In the genomic region with DNA sequence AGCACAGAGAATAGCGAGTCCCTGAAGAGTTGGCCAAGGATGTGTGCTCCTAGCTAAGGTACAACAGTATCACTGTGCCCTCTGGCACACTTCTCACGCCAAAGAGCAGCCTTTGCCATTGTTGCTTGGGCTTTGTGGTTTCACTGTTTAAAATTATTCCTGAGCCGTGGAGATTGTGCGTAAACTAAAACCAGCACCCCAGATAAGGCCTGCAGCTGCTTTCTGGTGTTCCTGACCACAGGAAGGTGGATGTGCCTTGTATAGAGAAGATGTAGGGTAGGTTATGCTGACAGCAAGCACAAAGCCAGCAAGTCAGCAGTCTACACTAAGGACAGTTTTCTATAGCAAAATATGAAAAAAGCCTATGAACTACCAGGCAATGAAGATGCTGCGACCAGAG, we compare ENCODE assay signal across 24 mouse cellular contexts. TPM values are rescaled to one million over a fixed set of nuclear protein-coding genes. Genes with fewer than 3 reads are reported as not detected.
DNase-seq lines count a peak whose midpoint lies in the region; ATAC-seq and TF ChIP-seq lines count a peak whose summit lies in the region.
"Had no signal": no experiment of that assay in that cellular context is flagged by ENCODE, and none has a peak within 500 bp of the region (broad histone marks: within the 10 kb centered on the region; RNA-seq: fewer than 3 reads in every experiment).

No protein-coding gene starts in this region.

- no peak for ATAC-seq in neural tube, embryonic 13.5 days (ENCODE audit: low read depth)
- ATAC-seq in neural tube, embryonic 15.5 days (ENCODE audit: low FRiP score): no peak
- no peak for ATAC-seq in liver, postnatal 0 days
- ATAC-seq: CD4-positive, CD25-positive, alpha-beta regulatory T cell, adult 4 months; forebrain, embryonic 14.5 days had no signal

- no peak overlapping the region for H3K4me3 ChIP-seq in neural tube, embryonic 13.5 days
- H3K4me3 ChIP-seq in neural tube, embryonic 15.5 days (replicated peaks): no peak overlapping the region
- no peak overlapping the region for H3K4me3 ChIP-seq in liver, postnatal 0 days (ENCODE audit: low read depth, low read length)
- H3K4me3 ChIP-seq: embryonic facial prominence, embryonic 15.5 days; erythroblast, embryonic 14.5 days; forebrain, embryonic 10.5 days; gastrocnemius, adult 2 months; heart, embryonic 13.5 days; hindbrain, embryonic 12.5 days had no signal

- WGBS in neural tube, embryonic 13.5 days: 89% methylated on average over 5 of the region's 5 CpGs
- 90% methylated on average over 5 of the region's 5 CpGs for WGBS in neural tube, embryonic 15.5 days
- WGBS in liver, postnatal 0 days (ENCODE audit: insufficient replicate concordance): 51% methylated on average over 5 of the region's 5 CpGs

- no peaks in the 10 kb centered on the region for H3K9me3 ChIP-seq in neural tube, embryonic 13.5 days
- no peaks in the 10 kb centered on the region for H3K9me3 ChIP-seq in neural tube, embryonic 15.5 days (replicated peaks)
- no peaks in the 10 kb centered on the region for H3K9me3 ChIP-seq in liver, postnatal 0 days (ENCODE audit: low read length)
- H3K9me3 ChIP-seq: embryonic facial prominence, embryonic 15.5 days; forebrain, embryonic 10.5 days; G1E; heart, embryonic 13.5 days; hindbrain, embryonic 12.5 days had no signal

- H3K27ac ChIP-seq in neural tube, embryonic 13.5 days (replicated peaks): no peak overlapping the region
- no peak overlapping the region for H3K27ac ChIP-seq in neural tube, embryonic 15.5 days (replicated peaks)
- no peak overlapping the region for H3K27ac ChIP-seq in liver, postnatal 0 days (ENCODE audit: low read depth)
- H3K27ac ChIP-seq: embryonic facial prominence, embryonic 15.5 days; forebrain, embryonic 10.5 days; heart, embryonic 13.5 days; hindbrain, embryonic 12.5 days had no signal

- H3K4me1 ChIP-seq in neural tube, embryonic 13.5 days (replicated peaks): peaks cover 5% of the 10 kb centered on the region; the same call in 1 of the 2 replicates
- H3K4me1 ChIP-seq in neural tube, embryonic 15.5 days: peaks cover 1% of the 10 kb centered on the region; the same call in 1 of the 2 replicates
- peaks cover 4% of the 10 kb centered on the region; the same call in 1 of the 2 replicates for H3K4me1 ChIP-seq in liver, postnatal 0 days (ENCODE audit: insufficient read depth)
- H3K4me1 ChIP-seq: embryonic facial prominence, embryonic 15.5 days; heart, embryonic 13.5 days had no signal

- peaks cover 37% of the 10 kb centered on the region for H3K36me3 ChIP-seq in neural tube, embryonic 13.5 days
- H3K36me3 ChIP-seq in neural tube, embryonic 15.5 days: peaks cover 32% of the 10 kb centered on the region
- peaks cover 16% of the 10 kb centered on the region for H3K36me3 ChIP-seq in liver, postnatal 0 days (replicated peaks; ENCODE audit: insufficient read depth, low read length)

- TF ChIP-seq EP300 in liver, postnatal 0 days (IDR thresholded peaks at IDR 0.05; ENCODE audit: low read depth): peak; percentile 75

- 0 out of 2 replicates have a peak overlapping the region, but pooled peaks have one; percentile 8 for H3K9ac ChIP-seq in neural tube, embryonic 13.5 days
- H3K9ac ChIP-seq in neural tube, embryonic 15.5 days (replicated peaks): no peak overlapping the region
- no peak overlapping the region for H3K9ac ChIP-seq in liver, postnatal 0 days (replicated peaks)
- H3K9ac ChIP-seq: embryonic facial prominence, embryonic 15.5 days; heart, embryonic 13.5 days; hindbrain, embryonic 12.5 days had no signal

- no peak for TF ChIP-seq CTCF in liver, postnatal 0 days (IDR thresholded peaks at IDR 0.05; ENCODE audit: low read depth)

- peak; percentile 56 for DNase-seq in heart, adult 11 months
- DNase-seq in heart, postnatal 36 days: no peak
- DNase-seq in liver, postnatal 0 days: no peak
- no peak for DNase-seq in urinary bladder, postnatal 36 days (ENCODE audit: low spot score in 2 of 2)
- no peak for DNase-seq in kidney, adult 8-10 months
- DNase-seq: adrenal gland, adult 2 months; adrenal gland, postnatal 25 days; B cell, adult 2 months; cerebellum, adult 2 months; cerebellum, postnatal 10 days; embryo, embryonic 11 days; gastrocnemius, adult 2 months; gastrocnemius, postnatal 25 days; heart, postnatal 4 days had no signal

- H3K4me2 ChIP-seq in neural tube, embryonic 13.5 days: no peak overlapping the region
- H3K4me2 ChIP-seq in neural tube, embryonic 15.5 days: no peak overlapping the region
- no peak overlapping the region for H3K4me2 ChIP-seq in liver, postnatal 0 days (ENCODE audit: low read depth, low read length)
- H3K4me2 ChIP-seq: embryonic facial prominence, embryonic 15.5 days; heart, embryonic 13.5 days; hindbrain, embryonic 12.5 days had no signal

- H3K27me3 ChIP-seq in neural tube, embryonic 13.5 days: no peaks in the 10 kb centered on the region
- no peaks in the 10 kb centered on the region for H3K27me3 ChIP-seq in neural tube, embryonic 15.5 days (replicated peaks)
- no peaks in the 10 kb centered on the region for H3K27me3 ChIP-seq in liver, postnatal 0 days (ENCODE audit: insufficient read depth, low read length)
- H3K27me3 ChIP-seq: embryonic facial prominence, embryonic 15.5 days; heart, embryonic 13.5 days; hindbrain, embryonic 12.5 days had no signal

- intact Hi-C loops in heart, postnatal 36 days (cut with DNase I): no loop called here

RNA-seq across cellular contexts. Expression of a gene that starts 16.1 kb away (rescaled TPM):
- total RNA-seq in heart, postnatal 36 days (2021): 10 to 100 TPM; 14.5 to 19.0 TPM
- 82.7 and 93.6 TPM in 2 replicates for polyA plus RNA-seq in neural tube, embryonic 13.5 days (2015; fragmentation: Nextera tagmentation; extraction: Ambion mirVana)
- 94.2 and 105 TPM in 2 replicates for polyA plus RNA-seq in neural tube, embryonic 15.5 days (2015; fragmentation: Nextera tagmentation; extraction: Ambion mirVana)
- polyA plus RNA-seq in liver, postnatal 0 days (2015; fragmentation: Nextera tagmentation; extraction: Ambion mirVana): 11.1 and 12.9 TPM in 2 replicates

RNA-seq across cellular contexts. Expression of a gene that starts 31.6 kb away (rescaled TPM):
- 1 to 10 TPM; 2.9 to 3.1 TPM for total RNA-seq in heart, postnatal 36 days (2021)
- 2.9 and 4.6 TPM in 2 replicates for polyA plus RNA-seq in neural tube, embryonic 13.5 days (2015; fragmentation: Nextera tagmentation; extraction: Ambion mirVana)
- 3.6 and 6.0 TPM in 2 replicates for polyA plus RNA-seq in neural tube, embryonic 15.5 days (2015; fragmentation: Nextera tagmentation; extraction: Ambion mirVana)
- 20.2 and 21.2 TPM in 2 replicates for polyA plus RNA-seq in liver, postnatal 0 days (2015; fragmentation: Nextera tagmentation; extraction: Ambion mirVana)

RNA-seq across cellular contexts. Expression of a gene that starts 40.9 kb away (rescaled TPM):
- total RNA-seq in heart, postnatal 36 days (2021): 1 to 10 TPM; 2.7 to 4.1 TPM
- 0.61 and 0.80 TPM in 2 replicates for polyA plus RNA-seq in neural tube, embryonic 13.5 days (2015; fragmentation: Nextera tagmentation; extraction: Ambion mirVana)
- polyA plus RNA-seq in neural tube, embryonic 15.5 days (2015; fragmentation: Nextera tagmentation; extraction: Ambion mirVana): 0.61 and 0.96 TPM in 2 replicates
- 0.25 and 0.39 TPM in 2 replicates for polyA plus RNA-seq in liver, postnatal 0 days (2015; fragmentation: Nextera tagmentation; extraction: Ambion mirVana)
- polyA plus RNA-seq: erythroblast, embryonic 14.5 days had no signal
